Comparison of ENCODE assay signal across 8 mouse cellular contexts in genomic region chr1:189007239-189007979, GRCm38 (mm10). TPM values are rescaled to one million over a fixed set of nuclear protein-coding genes. Genes with fewer than 3 reads are reported as not detected.
DNase-seq lines count a peak whose midpoint lies in the region; ATAC-seq and TF ChIP-seq lines count a peak whose summit lies in the region.

Gene Kctd3, minus strand, starts transcription at chr1:189007841.

- no peaks in the 10 kb centered on the region; the same call in 1 of the 2 replicates for H3K27me3 ChIP-seq in embryonic facial prominence, embryonic 13.5 days
- H3K27me3 ChIP-seq in kidney, adult 2 months (replicated peaks; ENCODE audit: control insufficient read depth, insufficient read depth, low read length): no peaks in the 10 kb centered on the region
- H3K27me3 ChIP-seq in limb, embryonic 12.5 days: no peaks in the 10 kb centered on the region
- H3K27me3 ChIP-seq in midbrain, embryonic 15.5 days (replicated peaks): no peaks in the 10 kb centered on the region
- H3K27me3 ChIP-seq in spleen, adult 2 months (ENCODE audit: control insufficient read depth, insufficient read depth, low read length): no peaks in the 10 kb centered on the region

- peaks cover 6% of the 10 kb centered on the region; the same call in 1 of the 2 replicates for H3K36me3 ChIP-seq in embryonic facial prominence, embryonic 13.5 days
- no peaks in the 10 kb centered on the region for H3K36me3 ChIP-seq in kidney, adult 2 months (ENCODE audit: control insufficient read depth, insufficient read depth, low read length)
- peaks cover 13% of the 10 kb centered on the region; the same call in 1 of the 2 replicates for H3K36me3 ChIP-seq in limb, embryonic 12.5 days
- H3K36me3 ChIP-seq in midbrain, embryonic 15.5 days (replicated peaks): no peaks in the 10 kb centered on the region
- no peaks in the 10 kb centered on the region for H3K36me3 ChIP-seq in spleen, adult 2 months (ENCODE audit: control insufficient read depth, insufficient read depth, low read length)

- DNase-seq in 3134 (ENCODE audit: extremely low read depth, insufficient read length, low spot score): peak; percentile 90
- DNase-seq in adrenal gland, postnatal 36 days: peak; percentile 99
- DNase-seq in heart, adult 18-20 months: peak; percentile 95 to 99
- peak; percentile 97 for DNase-seq in kidney, adult 2 months
- peak; percentile 84 to 96 for DNase-seq in spleen, adult 2 months (ENCODE audit: low read depth in 1 of 2, low spot score in 2 of 2)

- peak; percentile 81 for ATAC-seq in embryonic facial prominence, embryonic 13.5 days (ENCODE audit: insufficient number of reproducible peaks, insufficient read depth, low FRiP score, low TSS enrichment, low read depth)
- ATAC-seq in limb, embryonic 12.5 days (ENCODE audit: insufficient number of reproducible peaks, insufficient read depth, low FRiP score, low TSS enrichment, low read depth): peak; percentile 79
- peak; percentile 94 for ATAC-seq in midbrain, embryonic 15.5 days (replicated peaks)

- H3K27ac ChIP-seq in embryonic facial prominence, embryonic 13.5 days: peak within 1 kb of the TSS; percentile 45; the same call in 1 of the 2 replicates
- H3K27ac ChIP-seq in kidney, adult 2 months (ENCODE audit: insufficient read depth, low read depth, low read length): no peak within 1 kb of the TSS
- H3K27ac ChIP-seq in limb, embryonic 12.5 days: peak within 1 kb of the TSS; percentile 70
- H3K27ac ChIP-seq in midbrain, embryonic 15.5 days: peak within 1 kb of the TSS; percentile 80
- no peak within 1 kb of the TSS for H3K27ac ChIP-seq in spleen, adult 2 months (ENCODE audit: insufficient read depth, low read length)

- TF ChIP-seq POLR2A in kidney, adult 2 months (IDR thresholded peaks at IDR 0.05; ENCODE audit: low read depth, low read length): no peak
- peak; percentile 44 for TF ChIP-seq POLR2A in spleen, adult 2 months (IDR thresholded peaks at IDR 0.05; ENCODE audit: low read depth, low read length)

- H3K4me1 ChIP-seq in embryonic facial prominence, embryonic 13.5 days: peaks cover 24% of the 10 kb centered on the region
- peaks cover 10% of the 10 kb centered on the region; the same call in 1 of the 2 replicates for H3K4me1 ChIP-seq in kidney, adult 2 months (ENCODE audit: control insufficient read depth, insufficient read depth, low read length)
- H3K4me1 ChIP-seq in limb, embryonic 12.5 days (replicated peaks): peaks cover 13% of the 10 kb centered on the region
- H3K4me1 ChIP-seq in midbrain, embryonic 15.5 days: peaks cover 28% of the 10 kb centered on the region
- H3K4me1 ChIP-seq in spleen, adult 2 months (ENCODE audit: control insufficient read depth, insufficient read depth, insufficient read length): peaks cover 7% of the 10 kb centered on the region; the same call in 1 of the 2 replicates

- under 1% methylated on average over 74 of the region's 74 CpGs for WGBS in embryonic facial prominence, embryonic 13.5 days
- WGBS in kidney, adult 2 months: under 1% methylated on average over 74 of the region's 74 CpGs
- under 1% methylated on average over 74 of the region's 74 CpGs for WGBS in limb, embryonic 12.5 days
- WGBS in midbrain, embryonic 15.5 days: 0% methylated on average over 68 of the region's 74 CpGs
- WGBS in spleen, adult 2 months: under 1% methylated on average over 73 of the region's 74 CpGs

- TF ChIP-seq CTCF in kidney, adult 2 months (conservative IDR thresholded peaks at IDR 0.05; ENCODE audit: insufficient read depth, insufficient read length, low read depth, low read length): no peak
- no peak for TF ChIP-seq CTCF in spleen, adult 2 months (IDR thresholded peaks at IDR 0.05; ENCODE audit: extremely low read depth, insufficient read depth, insufficient read length, insufficient replicate concordance)

- peak within 1 kb of the TSS; percentile 98 for H3K9ac ChIP-seq in embryonic facial prominence, embryonic 13.5 days
- peak within 1 kb of the TSS; percentile 94 for H3K9ac ChIP-seq in limb, embryonic 12.5 days (replicated peaks)
- H3K9ac ChIP-seq in midbrain, embryonic 15.5 days: peak within 1 kb of the TSS; percentile 80

- H3K4me3 ChIP-seq in embryonic facial prominence, embryonic 13.5 days: peak within 1 kb of the TSS; percentile 98
- H3K4me3 ChIP-seq in kidney, adult 2 months (ENCODE audit: insufficient read depth, low read depth, low read length): peak within 1 kb of the TSS; percentile 81
- H3K4me3 ChIP-seq in limb, embryonic 12.5 days (replicated peaks): peak within 1 kb of the TSS; percentile 99
- peak within 1 kb of the TSS; percentile 96 for H3K4me3 ChIP-seq in midbrain, embryonic 15.5 days
- peak within 1 kb of the TSS; percentile 92 for H3K4me3 ChIP-seq in spleen, adult 2 months (ENCODE audit: extremely low read depth, insufficient read depth, insufficient read length)

- no peaks in the 10 kb centered on the region for H3K9me3 ChIP-seq in embryonic facial prominence, embryonic 13.5 days
- no peaks in the 10 kb centered on the region for H3K9me3 ChIP-seq in limb, embryonic 12.5 days
- no peaks in the 10 kb centered on the region for H3K9me3 ChIP-seq in midbrain, embryonic 15.5 days

- H3K4me2 ChIP-seq in embryonic facial prominence, embryonic 13.5 days: peak within 1 kb of the TSS; percentile 92
- H3K4me2 ChIP-seq in limb, embryonic 12.5 days: peak within 1 kb of the TSS; percentile 94
- H3K4me2 ChIP-seq in midbrain, embryonic 15.5 days: peak within 1 kb of the TSS; percentile 96

RNA-seq across cellular contexts. Expression of gene Kctd3, which starts in this region (rescaled TPM):
- total RNA-seq in adrenal gland, postnatal 36 days (2021): 10 to 100 TPM; 30.9 to 33.7 TPM
- 34.6 and 34.9 TPM in 2 replicates for polyA plus RNA-seq in embryonic facial prominence, embryonic 13.5 days (2015; fragmentation: Nextera tagmentation; extraction: Ambion mirVana)
- 10 to 100 TPM in 1 of 2 experiments, 1 to 10 TPM in 1; 9.7 to 10.6 TPM for total RNA-seq in heart, adult 18-20 months (2021)
- polyA plus RNA-seq in kidney, adult 2 months (2012; rRNA removed): 19.8 and 26.9 TPM in 2 replicates
- polyA plus RNA-seq in limb, embryonic 12.5 days (2016; fragmentation: Nextera tagmentation; extraction: Ambion mirVana): 44.5 and 46.5 TPM in 2 replicates
- polyA plus RNA-seq in midbrain, embryonic 15.5 days (2015; fragmentation: Nextera tagmentation; extraction: Ambion mirVana): 51.5 and 54.5 TPM in 2 replicates
- 25.4 and 40.9 TPM in 2 replicates for polyA plus RNA-seq in spleen, adult 2 months (2012; rRNA removed)

Comparison
In these comparisons a context has a peak if more than half of its experiments do, and no peak if none do; other contexts are left out.
1. H3K27ac ChIP-seq: peak in embryonic facial prominence, embryonic 13.5 days (single experiment), limb, embryonic 12.5 days (single experiment) and midbrain, embryonic 15.5 days (single experiment); none in kidney, adult 2 months (single experiment) and spleen, adult 2 months (single experiment).
2. Peak in every context shown above with its lines, with median percentiles within 50 percentile points of each other: DNase-seq, ATAC-seq, H3K4me2 ChIP-seq, H3K4me3 ChIP-seq and H3K9ac ChIP-seq.